Mouse (Mus musculus) hematopoietic stem cell, adult 5-6 weeks (primary cell): ENCODE data around the gene Nes. TPM values are rescaled to one million over a fixed set of nuclear protein-coding genes. Genes with fewer than 3 reads are reported as not detected.

Experiments used
- ATAC-seq, 2 experiments: fragments of 125-278 bp in 1 of 2; replicated peaks in 1 of 2; 2 replicates each; pipeline ENCODE4 v1.8.0; 2016 to 2017; ENCODE audit warnings: inconsistent platforms in 2 of 2, mild to moderate bottlenecking in 2 of 2, moderate number of reproducible peaks in 2 of 2, low read depth in 1 of 2, moderate TSS enrichment in 1 of 2; ENCODE audit not compliant: low FRiP score in 2 of 2, poor library complexity in 2 of 2, severe bottlenecking in 2 of 2, insufficient read depth in 1 of 2, low TSS enrichment in 1 of 2
- total RNA-seq: library from RNA; stranded (forward); fragments of 172-1452, 232-1000 nt; gene quantifications from 2 replicates; pipeline ENCODE4 v1.2.3, GENCODE M21; 2017

Gene Nes
- total RNA-seq, 1 experiment from 2014 or later: 0.35 TPM

DNA sequence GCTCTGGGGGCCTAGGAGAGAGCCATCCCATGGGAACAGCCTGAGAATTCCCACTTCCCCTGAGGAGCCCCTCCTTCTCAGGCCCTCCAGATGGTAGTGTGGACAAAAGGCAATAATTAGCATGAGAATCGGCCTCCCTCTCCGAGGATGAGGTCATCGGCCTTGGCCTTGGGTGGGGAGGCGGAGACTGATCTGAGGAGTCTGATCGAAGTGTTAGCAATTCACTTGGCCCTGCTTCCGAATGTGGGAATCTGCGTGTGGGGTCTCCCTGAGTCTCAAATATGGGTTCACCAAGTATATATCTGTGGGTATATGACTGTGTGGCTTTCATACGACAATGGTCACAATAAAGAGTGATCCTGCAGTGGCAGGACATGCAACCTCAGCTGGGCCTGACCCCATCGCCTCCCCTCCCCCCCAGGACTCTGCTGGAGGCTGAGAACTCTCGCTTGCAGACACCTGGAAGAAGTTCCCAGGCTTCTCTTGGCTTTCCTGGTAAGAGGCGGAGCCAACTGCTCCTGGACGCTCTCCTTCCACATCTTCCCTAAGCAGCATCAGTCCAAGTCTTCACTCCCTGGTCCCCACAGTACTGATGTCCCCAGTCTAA, 3.6 kb downstream of the Nes start:
- ATAC-seq: no peak

DNA sequence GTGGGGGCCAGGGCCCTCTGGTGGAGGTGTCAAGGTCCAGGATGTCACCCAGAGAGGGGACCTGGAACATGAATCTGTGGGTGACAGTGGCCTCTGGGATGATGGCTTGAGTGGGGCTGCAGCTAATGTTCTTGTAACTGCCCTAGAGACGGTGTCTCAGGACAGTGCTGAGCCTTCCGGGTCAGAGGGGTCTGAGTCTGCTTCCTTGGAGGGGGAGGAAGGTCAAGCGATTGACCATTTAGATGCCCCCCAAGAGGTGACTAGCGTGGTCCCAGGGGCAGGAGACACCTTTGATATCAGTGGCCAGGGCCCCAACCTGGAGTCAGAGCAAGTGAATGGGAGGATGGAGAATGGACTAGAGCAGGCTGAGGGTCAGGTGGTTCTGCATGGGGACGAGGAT, 8.6 kb downstream of the Nes start:
- ATAC-seq: no peak

DNA sequence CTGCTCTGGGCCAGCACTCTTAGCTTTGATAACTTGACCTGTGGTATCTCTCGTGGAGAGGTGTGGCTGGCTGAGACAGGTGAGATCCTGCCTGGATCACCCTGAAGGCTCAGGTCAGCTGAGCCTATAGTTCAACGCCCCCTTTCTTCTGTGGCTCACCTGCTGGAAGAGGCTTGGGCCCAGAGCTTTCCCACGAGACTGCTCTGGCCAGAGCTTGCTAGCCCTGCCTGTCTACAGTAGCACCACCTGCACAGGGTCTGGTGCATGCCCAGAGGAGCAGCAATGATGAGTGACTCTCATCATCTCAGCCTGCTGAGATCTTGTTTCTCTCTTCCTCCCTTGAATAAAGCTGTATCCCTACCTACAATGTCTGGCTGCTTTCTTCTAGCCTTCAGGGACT, 9.2 kb downstream of the Nes start:
- no peak for ATAC-seq

DNA sequence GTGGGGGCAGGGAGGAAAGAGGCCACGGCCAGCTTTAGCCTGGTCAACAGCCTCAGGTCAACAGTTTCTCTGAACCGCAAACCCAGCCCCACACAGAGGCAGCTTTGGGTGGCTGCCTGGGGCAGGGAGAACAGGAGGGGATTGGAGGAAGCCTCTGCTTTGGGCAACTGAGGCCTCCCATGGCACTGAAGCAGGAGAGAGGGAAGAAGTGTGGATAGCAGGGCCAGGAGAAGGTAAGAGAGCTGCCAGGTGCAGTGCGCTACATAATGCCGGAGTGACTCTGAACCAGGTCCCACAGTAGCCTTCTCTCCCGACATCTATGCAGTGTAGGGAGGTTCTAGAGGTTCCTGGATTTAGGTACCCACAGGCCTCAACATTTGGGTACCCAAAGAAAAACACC, 9.8 kb downstream of the Nes start:
- no peak for ATAC-seq

DNA sequence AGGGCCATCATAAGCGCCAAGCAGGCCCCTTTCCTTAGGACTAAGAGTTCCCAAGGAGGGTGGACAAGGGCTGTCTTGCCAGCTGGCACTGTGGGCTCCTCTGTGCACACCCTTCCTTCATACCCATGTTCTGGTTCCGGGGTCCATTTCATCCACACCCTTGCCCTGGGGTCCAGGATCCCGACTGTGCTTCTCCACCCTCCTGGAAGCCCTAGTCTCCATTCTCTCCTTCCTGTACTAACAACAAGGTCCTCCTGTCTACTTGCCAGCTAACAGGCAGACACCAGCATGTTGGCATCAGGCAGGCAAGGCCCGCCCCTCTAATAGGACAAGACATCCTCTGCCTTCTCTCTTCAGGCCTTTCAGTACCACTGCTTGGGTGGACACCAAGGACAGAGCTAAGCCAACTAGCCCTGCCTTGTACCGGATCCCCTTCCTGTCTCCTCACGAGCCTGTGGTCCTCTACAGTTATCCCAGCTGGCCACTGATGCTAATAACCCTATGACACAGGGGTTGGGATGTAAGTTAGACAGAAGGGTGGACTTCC, 10.4 kb downstream of the Nes start:
- ATAC-seq: no peak

DNA sequence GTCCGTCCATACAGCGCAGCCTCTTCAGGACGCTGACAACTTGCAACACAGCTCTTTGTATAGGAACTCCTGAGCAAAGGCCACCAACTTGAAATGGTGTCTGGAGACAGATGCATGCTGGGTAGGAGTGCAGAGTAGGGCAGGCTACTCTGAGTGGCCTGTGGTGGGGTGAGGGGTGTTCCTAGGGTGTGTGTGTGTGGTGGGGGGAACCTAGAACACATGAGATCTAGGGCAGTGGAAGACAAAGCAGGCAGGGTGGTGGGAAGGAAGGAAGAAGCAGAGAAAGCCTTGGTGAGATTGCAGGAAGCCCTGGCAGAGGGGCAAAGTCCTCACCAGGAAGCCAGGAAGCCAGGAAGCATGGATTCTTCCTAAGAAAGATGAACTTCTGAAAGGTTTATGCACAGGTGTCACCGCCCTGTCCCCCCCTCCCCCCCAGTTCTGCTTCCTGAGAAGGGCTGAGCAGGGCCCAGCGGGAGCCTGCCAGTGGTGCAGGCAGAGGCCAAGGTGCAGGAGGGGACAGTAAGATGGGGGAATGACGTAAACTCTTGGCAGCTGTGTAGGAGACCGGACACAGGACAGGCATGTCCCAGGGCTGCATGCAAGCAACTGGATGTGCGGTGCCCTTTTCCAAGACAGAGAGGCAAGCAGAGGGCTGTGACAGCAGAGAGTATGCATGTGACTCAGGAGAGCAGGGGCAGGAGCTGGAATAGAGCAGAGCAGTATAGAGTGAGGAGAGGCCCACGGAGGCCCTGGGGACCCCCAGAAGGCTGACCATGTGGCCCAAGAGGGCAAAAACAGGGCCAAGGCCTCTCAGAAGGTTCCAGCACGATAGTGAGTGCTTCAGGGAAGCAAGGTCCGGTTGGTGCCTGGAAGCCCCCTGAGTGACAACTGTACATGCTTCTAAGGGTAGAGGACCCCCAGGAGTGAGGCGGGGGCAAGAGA, 11.3 kb downstream of the Nes start:
- 0 out of 4 replicates have a peak, but pooled peaks of 1 of the 2 experiments have one; percentile 1 for ATAC-seq

DNA sequence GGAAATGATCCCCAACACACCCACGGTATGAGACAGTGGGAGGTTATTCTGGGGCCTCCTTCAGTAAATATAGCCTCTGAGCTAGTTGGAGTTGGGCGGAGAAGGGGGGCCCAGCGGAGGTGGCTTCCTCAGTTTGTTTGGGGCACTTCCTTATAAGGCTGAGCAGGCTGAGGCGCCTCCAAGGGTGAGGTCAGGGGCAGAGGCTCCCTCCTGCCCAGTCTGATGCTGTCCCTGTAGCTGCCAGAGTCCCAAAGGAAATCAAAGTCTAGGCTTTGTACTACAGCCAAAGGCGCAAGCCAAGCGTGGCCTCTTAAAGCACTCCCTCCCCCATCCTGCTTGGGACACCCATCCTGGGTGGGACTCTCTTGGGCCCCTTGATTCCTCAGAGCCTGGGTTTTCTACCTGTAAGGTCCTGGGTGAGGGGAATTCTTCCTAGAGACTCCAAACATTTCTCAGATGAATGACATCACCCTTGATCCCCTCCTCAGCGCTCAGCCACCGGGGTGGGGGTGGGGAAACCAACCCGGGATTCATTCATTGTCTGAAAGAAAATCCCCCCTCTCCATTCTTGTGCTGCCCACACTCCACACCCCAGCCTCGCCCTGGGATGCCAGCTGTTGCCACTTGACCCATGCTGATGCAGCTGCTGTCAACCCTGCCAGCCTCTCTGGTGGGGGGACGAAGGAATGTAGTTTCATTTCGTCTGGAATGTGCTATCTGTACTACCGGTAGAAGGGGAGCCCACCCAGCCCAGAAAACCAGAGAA, 12.1 kb downstream of the Nes start:
- ATAC-seq: peak; percentile 40 to 61; a peak in 3 of 4 replicates

DNA sequence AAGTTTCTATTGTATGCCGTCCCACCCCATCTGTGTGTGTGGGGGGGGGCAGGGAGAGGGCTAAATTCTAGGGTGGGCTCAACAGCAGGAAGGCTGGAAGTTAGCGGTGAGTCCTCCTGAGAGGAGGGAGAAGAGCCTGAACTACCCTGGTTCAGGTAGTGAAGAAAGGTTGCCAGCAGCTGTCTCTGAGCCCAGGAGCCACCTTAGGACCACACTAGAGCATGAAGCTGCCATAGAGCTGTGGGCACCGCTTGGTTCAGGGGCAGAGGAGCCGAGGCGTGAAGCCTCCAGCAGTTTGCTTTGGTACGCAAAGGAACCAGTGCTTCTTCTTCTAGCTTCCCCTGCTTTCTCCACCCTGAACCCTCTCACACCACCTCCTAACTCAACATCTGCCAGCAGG, 12.7 kb downstream of the Nes start:
- ATAC-seq: no peak

DNA sequence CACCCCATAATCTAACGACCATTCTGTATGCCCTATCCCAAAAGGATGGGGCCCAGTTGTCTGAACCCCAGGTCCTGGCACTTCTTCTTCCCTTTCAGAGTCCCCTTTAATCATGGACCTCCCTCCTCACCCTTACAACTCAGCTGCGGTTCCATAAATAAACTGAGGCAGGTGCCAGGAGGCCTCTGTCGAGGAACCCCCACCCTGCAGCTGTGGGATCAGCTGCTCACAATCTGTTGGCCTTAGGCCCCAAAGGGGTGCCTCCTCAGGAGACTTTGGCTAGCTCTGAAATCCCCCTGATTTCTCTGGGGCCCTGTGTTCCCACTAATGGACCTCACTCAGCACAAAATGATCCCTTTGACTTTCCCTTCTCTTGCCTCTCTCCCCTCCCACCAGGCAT, 13.2 kb downstream of the Nes start:
- no peak for ATAC-seq

DNA sequence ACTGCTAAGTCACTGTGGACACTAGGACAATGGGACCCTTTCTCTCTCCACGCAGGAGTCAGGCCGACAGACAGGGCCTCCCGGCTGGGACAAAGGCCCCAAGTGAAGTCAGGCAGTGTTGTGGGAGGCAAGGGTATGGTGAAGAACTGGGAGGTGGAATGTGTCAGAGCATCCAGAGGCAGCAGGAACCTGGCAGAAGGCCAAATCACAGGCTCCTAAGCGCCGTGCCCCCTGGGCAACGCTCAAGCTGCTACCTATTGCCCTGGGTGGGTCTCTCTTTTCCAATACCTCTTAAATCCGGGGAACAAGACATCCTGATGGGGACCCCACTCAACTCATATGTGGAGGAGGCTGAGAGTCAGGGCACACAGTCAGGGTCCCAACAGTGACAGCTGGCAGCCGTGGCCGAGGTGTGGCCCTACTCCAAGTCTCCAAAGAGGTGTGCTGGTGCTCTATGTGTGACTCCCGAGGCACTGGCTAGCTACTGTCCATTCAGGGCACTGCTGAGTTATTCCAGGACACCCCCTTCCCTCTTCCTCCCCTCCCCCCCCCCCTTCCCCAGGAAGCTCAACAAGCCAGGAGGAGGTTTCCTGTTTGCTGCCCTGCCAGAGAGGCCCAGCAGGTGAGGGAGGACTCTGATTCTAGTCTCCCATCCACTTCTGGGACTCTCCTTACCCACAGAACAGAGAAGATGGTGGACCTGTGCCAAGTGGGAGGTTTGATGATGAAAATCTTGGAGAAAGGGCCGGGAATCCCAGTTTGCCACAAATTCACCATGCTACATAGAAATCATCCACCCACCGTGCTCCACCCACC, 14.8 kb downstream of the Nes start:
- no peak for ATAC-seq

DNA sequence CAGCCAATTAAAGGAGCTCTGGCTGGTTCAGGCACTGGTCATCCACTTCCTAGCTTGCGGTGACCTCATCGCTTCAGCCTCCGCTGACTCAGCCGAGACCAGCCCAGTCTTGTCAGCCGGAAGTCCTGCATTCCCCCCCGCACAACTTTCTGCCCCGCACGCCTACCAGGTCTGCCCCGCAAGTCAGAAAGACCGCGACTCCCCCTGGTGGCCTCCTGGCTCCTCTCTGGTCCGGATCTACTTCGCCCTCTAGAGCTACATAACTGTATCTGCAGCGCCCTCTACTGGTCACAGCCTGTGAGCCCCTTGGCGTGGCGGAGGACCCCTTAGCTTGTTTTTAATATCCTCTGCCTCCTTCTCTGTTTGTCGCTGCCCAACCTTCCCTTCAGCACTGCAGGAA, 16.0 kb downstream of the Nes start:
- peak; percentile 77 to 84 for ATAC-seq

DNA sequence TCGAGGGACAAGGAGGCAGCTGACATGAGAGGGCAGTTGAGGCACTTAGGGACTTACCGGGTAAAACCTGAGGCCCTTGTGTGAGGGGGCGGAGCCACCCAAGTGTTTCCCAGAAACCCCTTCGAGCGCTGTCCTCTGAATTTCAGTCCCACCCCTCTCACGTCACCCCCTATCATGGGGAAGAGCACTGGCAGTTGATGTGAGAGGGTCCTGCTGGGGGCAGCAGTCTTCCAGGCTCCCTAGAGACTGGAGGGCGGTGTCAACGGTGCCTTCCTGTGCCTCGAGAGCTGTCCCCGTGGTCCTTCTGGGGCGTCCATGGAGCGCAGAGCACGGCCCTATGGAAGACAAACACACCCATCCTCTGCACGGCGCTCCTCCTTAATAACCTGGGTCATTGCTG, 16.8 kb downstream of the Nes start:
- ATAC-seq: 0 out of 4 replicates have a peak, but pooled peaks of 1 of the 2 experiments have one; percentile 8

DNA sequence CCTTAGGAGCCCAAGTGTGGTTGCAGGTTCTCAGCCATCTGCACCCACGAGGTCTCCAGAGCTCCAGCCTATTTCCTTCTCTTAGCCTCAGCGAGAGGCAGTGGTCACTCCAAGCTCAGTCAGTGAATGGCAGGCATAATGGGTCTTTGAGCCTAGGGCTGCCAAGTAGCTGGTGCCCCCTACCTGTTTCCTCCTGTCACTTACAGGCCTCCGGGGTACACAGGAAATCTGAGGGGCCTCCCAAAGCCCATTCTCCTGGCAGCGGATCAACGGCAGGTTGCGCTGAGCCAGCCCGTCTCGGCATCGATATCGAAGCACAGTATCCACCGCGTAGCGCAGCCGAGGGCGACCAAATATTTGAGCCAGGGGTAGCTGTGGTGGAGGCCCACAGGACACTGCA, 17.2 kb downstream of the Nes start:
- ATAC-seq: no peak

DNA sequence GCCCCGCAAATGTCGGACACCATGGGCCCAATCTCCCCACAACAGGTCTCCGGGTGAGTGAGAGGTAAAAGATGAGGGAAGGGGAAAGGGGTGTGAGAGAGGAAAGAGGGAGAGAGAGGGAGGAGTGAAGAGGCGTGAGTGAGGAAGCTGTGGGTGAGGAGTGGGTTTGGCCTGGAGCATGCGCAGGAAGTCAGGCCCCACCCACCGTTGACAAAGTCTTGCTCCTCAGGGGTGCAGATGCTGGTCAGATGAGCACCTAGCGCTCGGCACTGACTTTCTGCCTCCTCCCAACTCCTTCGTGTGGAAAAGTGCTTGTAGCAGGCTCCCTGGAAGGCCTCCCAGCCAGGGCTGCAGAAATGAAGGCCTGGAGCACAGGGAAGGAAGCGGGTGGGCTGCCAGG, 19.1 kb downstream of the Nes start:
- ATAC-seq: no peak

DNA sequence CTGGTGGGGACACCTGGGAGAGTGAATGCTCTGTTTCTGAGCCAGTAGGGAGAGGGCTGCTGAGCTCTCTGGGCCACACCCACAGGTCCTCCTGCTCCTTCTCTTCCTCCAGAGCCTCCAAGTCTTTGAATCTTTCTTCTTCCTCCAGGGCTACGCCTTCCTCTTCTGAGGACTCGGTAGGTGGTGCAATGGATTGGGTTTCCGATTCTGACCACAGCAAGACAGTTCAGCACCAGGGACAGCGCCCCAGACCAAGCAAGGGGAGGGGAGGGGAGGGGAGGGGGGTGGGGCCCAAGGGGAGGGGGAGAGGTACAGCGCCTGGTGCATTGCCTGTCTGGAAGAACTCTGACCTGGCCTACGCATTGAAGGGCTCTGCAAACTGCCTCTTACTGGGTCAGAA, 22.6 kb downstream of the Nes start:
- ATAC-seq: peak; percentile 48 to 61

DNA sequence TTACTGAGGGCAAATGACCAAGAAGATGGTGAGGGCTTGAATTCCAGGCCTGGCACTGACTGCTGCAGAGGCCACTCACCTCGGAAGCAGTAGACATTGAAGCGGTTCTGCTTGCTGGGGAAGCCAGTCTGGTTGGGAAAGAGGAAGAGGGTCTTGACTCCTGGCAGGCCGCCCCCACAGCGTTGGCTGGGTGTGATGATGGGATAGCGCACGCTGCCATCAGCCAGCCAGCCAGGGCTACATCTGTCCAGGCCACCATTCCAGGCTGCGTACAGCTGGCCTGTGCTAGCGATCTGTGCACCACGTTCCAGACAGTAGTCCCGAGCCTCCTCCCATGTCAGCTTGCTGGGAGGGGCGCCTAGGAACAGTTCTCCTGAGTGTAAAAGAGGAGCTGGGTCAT, 24.5 kb downstream of the Nes start:
- ATAC-seq: no peak

DNA sequence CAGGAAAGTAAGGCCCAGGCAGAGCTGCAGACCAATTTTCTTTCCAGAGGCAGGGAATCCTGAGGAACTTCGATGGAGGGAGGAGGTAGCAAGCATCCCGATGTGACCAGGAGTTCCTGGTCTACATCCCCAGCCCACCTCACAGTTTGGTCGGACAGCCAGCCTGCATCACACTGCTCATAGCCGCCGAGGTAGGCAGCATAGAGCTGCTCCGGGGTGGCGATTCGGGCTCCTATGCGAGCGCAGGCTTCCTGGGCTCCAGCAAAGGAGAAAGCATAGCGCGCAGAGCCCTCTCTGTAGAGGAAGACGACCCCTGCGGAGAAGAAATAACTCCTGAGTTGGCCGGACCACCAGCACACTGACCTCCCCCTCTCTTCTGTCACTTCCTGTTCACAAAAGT, 25.5 kb downstream of the Nes start:
- ATAC-seq: no peak
